Mouse (Mus musculus): ENCODE data around the gene Nacc2. TPM values are rescaled to one million over a fixed set of nuclear protein-coding genes. Genes with fewer than 3 reads are reported as not detected.

The Nacc2 gene
- total and polyA plus RNA-seq, 2 experiments from 2014 or later = 29.9 to 61.4 TPM

DNA sequence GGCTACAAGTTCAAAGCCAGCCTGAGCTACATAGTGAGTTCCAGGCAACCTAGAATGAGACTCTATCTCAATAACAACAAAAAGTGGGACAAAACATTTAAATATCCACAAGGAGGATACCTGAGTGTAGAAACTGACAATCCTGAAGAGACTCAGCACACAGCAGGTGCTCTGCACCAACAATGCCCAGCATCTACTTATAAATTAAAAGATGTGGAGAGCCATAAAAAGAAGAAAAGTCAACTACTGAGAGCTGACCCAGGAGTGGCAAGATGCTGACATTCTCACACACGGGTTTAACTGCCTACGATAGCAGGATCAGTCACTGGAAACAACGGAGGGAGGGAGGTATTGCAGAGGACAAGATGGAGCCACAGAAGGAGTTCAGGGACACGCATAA lies 43.6 kb downstream of the Nacc2 start:
- 73% methylated on average over 4 of the region's 4 CpGs for WGBS

DNA sequence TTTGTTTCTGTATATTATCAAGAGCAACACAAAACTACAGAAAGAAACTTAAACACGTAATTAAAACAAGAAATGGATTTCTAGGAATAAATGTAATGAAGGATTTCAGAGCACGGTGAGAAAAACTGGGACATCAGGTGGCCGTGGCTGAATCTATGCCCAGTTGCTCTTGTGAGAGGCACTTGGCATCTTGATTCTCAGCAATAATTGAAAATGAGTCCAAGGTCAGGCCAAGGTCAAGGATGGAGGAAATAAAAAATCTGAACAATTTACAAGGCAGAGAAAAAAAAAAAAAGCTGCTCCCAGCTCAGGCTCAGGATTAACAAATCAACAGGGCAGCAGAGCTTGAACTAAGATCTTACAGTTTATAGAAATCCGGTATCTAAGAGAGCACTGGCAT lies 46.0 kb downstream of the Nacc2 start:
- Histone ChIP-seq H3K4me3 (ENCODE audit: low read length) (no peak overlapping the region), H3K36me3 (ENCODE audit: insufficient read depth, low read length) (no peaks in the 10 kb centered on the region), H3K4me1 (ENCODE audit: insufficient read depth, low read length) (no peaks in the 10 kb centered on the region), H3K27me3 (ENCODE audit: insufficient read depth, low read length) (no peaks in the 10 kb centered on the region), H3K27ac (no peak overlapping the region; the same call in 1 of the 2 replicates), H3K9ac (replicated peaks; ENCODE audit: low read length) (no peak overlapping the region), H3K4me2 (ENCODE audit: low read depth, low read length) (no peak overlapping the region), H3K9me3 (ENCODE audit: low read length) (no peaks in the 10 kb centered on the region)
- no peak for DNase-seq (ENCODE audit: low spot score)
- WGBS = 70% methylated on average over 4 of the region's 4 CpGs
- no peak for ATAC-seq
- no peak for TF ChIP-seq CTCF (IDR thresholded peaks at IDR 0.05; ENCODE audit: low read depth)

More for the DNA sequence above, 43.6 kb downstream of the Nacc2 start:
- Histone ChIP-seq H3K9me3 (ENCODE audit: low read length) (no peaks in the 10 kb centered on the region), H3K36me3 (ENCODE audit: insufficient read depth, low read length) (no peaks in the 10 kb centered on the region), H3K27me3 (ENCODE audit: insufficient read depth, low read length) (no peaks in the 10 kb centered on the region), H3K4me1 (ENCODE audit: insufficient read depth, low read length) (no peaks in the 10 kb centered on the region), H3K4me3 (ENCODE audit: low read length) (no peak overlapping the region), H3K9ac (replicated peaks; ENCODE audit: low read length) (no peak overlapping the region), H3K27ac (no peak overlapping the region), H3K4me2 (ENCODE audit: low read depth, low read length) (no peak overlapping the region)
- no peak for DNase-seq (ENCODE audit: low spot score)
- ATAC-seq = no peak
- no peak for TF ChIP-seq CTCF (IDR thresholded peaks at IDR 0.05; ENCODE audit: low read depth)

DNA sequence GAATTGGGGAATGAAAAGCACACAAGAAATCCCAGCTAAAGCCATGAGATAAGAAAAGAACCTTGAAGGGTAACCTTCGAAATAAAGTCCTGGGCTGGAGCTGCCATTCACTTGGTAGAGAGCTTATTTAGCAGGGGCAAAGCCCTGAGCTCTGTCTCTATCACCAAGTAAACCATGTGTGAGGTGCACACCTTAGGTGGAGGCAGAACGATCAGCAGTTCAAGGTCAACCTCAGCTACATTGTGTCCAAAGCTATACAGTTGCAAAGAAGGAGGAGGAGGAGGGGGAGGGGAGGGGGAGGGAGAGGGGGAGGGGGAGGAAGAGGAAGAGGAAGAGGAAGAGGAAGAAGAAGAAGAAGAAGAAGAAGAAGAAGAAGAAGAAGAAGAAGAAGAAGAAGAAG lies 46.9 kb downstream of the Nacc2 start:
- H3K27ac ChIP-seq = no peak overlapping the region
- H3K36me3 ChIP-seq (ENCODE audit: insufficient read depth, low read length) = no peaks in the 10 kb centered on the region
- no peaks in the 10 kb centered on the region for H3K4me1 ChIP-seq (ENCODE audit: insufficient read depth, low read length)
- no peak overlapping the region for H3K4me2 ChIP-seq (ENCODE audit: low read depth, low read length)
- no peak for TF ChIP-seq CTCF (IDR thresholded peaks at IDR 0.05; ENCODE audit: low read depth)
- no peak for ATAC-seq
- no peak overlapping the region for H3K4me3 ChIP-seq (ENCODE audit: low read length)
- no peak for DNase-seq (ENCODE audit: low spot score)
- no peaks in the 10 kb centered on the region for H3K9me3 ChIP-seq (ENCODE audit: low read length)
- H3K27me3 ChIP-seq (ENCODE audit: insufficient read depth, low read length) = no peaks in the 10 kb centered on the region
- no peak overlapping the region for H3K9ac ChIP-seq (replicated peaks; ENCODE audit: low read length)
- 83% methylated on average over 2 of the region's 2 CpGs for whole genome bisulfite sequencing

DNA sequence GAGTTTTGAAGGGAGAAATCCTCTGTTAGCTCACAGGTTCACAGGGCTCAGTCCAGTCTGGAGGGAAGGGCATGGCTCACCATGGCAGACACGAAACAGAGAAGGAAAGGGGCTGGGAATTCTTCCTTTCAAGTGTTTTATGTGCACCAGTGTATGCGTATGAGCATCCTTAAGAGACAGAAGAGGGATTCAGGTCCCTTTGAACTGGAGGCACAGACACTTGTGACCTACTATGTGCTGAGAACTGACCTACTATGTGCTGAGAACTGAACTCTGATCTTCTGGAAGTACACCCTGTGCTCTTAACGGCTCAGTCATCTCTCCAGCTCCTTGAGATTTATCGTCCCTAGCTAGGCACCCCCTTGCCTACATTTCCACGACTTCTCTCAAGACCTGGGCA lies 48.5 kb downstream of the Nacc2 start:
- no peaks in the 10 kb centered on the region for H3K27me3 ChIP-seq (ENCODE audit: insufficient read depth, low read length)
- H3K4me2 ChIP-seq (ENCODE audit: low read depth, low read length) = no peak overlapping the region
- no peaks in the 10 kb centered on the region for H3K36me3 ChIP-seq (ENCODE audit: insufficient read depth, low read length)
- no peaks in the 10 kb centered on the region for H3K9me3 ChIP-seq (ENCODE audit: low read length)
- no peak overlapping the region for H3K27ac ChIP-seq
- 83% methylated on average over 5 of the region's 5 CpGs for WGBS
- no peaks in the 10 kb centered on the region for H3K4me1 ChIP-seq (ENCODE audit: insufficient read depth, low read length)
- DNase-seq (ENCODE audit: low spot score) (no peak), ATAC-seq (no peak)
- H3K9ac ChIP-seq (replicated peaks; ENCODE audit: low read length) = no peak overlapping the region
- no peak overlapping the region for H3K4me3 ChIP-seq (ENCODE audit: low read length)
- no peak for TF ChIP-seq CTCF (IDR thresholded peaks at IDR 0.05; ENCODE audit: low read depth)

DNA sequence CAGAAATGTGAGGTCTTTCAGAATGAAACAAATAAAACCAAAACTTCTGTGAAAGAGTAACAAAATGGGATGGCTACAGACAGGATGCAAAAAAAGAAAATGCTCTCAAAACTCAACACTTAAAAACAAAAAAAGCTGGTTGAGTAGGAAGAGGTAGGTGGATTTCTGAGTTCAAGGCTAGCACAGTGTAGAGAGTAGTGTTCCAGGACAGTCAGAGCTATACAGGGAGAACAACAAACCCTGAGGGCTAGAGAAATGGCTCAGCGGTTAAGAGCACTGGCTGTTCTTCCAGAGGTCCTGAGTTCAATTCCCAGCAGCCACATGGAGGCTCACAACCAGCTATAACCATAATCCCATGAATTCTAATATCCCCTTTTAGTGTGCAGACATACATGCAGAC lies 54.4 kb downstream of the Nacc2 start:
- WGBS = 92% methylated on average over 1 of the region's 1 CpGs
- TF ChIP-seq CTCF (IDR thresholded peaks at IDR 0.05; ENCODE audit: low read depth) = no peak
- H3K4me3 ChIP-seq (ENCODE audit: low read length) = no peak overlapping the region
- H3K4me1 ChIP-seq (ENCODE audit: insufficient read depth, low read length) = no peaks in the 10 kb centered on the region
- H3K27ac ChIP-seq = no peak overlapping the region
- H3K36me3 ChIP-seq (ENCODE audit: insufficient read depth, low read length) = no peaks in the 10 kb centered on the region
- H3K27me3 ChIP-seq (ENCODE audit: insufficient read depth, low read length) = no peaks in the 10 kb centered on the region
- ATAC-seq (no peak), DNase-seq (ENCODE audit: low spot score) (no peak)
- H3K9me3 ChIP-seq (ENCODE audit: low read length) = no peaks in the 10 kb centered on the region
- no peak overlapping the region for H3K9ac ChIP-seq (replicated peaks; ENCODE audit: low read length)
- no peak overlapping the region for H3K4me2 ChIP-seq (ENCODE audit: low read depth, low read length)

DNA sequence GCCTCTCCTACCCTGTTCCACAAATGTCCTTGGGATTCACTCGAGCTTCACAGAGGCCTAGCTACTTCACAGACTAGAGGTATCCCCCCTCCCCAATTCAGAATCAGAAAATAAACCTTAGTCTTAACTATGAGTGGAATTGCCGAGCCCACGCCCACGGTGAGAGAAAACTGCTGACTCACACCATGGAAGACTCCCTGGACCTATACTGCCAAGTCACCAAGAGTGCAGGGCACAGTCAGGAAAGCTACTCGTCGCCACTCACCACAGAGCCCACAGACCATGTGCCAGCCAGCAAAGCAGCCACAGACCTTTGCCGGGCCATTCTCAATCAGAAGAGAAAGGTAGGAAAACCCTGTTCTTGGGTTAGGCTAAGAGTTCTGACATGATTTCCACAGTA lies 54.8 kb downstream of the Nacc2 start:
- no peaks in the 10 kb centered on the region for H3K4me1 ChIP-seq (ENCODE audit: insufficient read depth, low read length)
- H3K27ac ChIP-seq = no peak overlapping the region
- ATAC-seq = no peak
- H3K4me3 ChIP-seq (ENCODE audit: low read length) = no peak overlapping the region
- H3K4me2 ChIP-seq (ENCODE audit: low read depth, low read length) = no peak overlapping the region
- no peaks in the 10 kb centered on the region for H3K36me3 ChIP-seq (ENCODE audit: insufficient read depth, low read length)
- 79% methylated on average over 7 of the region's 7 CpGs for WGBS
- no peaks in the 10 kb centered on the region for H3K9me3 ChIP-seq (ENCODE audit: low read length)
- no peak for TF ChIP-seq CTCF (IDR thresholded peaks at IDR 0.05; ENCODE audit: low read depth)
- H3K9ac ChIP-seq (replicated peaks; ENCODE audit: low read length) = no peak overlapping the region
- H3K27me3 ChIP-seq (ENCODE audit: insufficient read depth, low read length) = no peaks in the 10 kb centered on the region
- DNase-seq (ENCODE audit: low spot score) = no peak

DNA sequence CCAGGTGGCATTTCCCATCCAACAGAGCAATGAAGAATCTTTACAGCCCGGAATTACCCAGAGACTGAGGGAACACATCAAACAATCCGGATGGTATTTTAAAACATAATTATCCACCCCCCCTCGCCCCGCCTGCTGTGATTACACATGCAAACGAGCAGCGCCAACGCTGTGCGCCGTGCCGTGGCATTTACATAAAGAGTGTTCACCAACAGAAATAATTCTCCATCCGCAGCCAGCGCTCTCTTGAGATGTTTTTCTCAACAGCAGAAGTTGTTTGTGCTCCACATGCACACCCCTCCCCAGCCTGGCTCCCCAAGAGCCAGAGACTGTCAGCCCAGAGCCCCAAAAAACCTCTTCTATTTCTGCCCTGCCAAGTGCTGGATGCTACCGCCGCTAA lies 56.5 kb downstream of the Nacc2 start:
- Histone ChIP-seq H3K4me1 (ENCODE audit: insufficient read depth, low read length) (no peaks in the 10 kb centered on the region), H3K9me3 (ENCODE audit: low read length) (no peaks in the 10 kb centered on the region), H3K4me3 (ENCODE audit: low read length) (no peak overlapping the region), H3K4me2 (ENCODE audit: low read depth, low read length) (no peak overlapping the region), H3K36me3 (ENCODE audit: insufficient read depth, low read length) (no peaks in the 10 kb centered on the region), H3K27ac (no peak overlapping the region; the same call in 1 of the 2 replicates), H3K27me3 (ENCODE audit: insufficient read depth, low read length) (no peaks in the 10 kb centered on the region), H3K9ac (replicated peaks; ENCODE audit: low read length) (no peak overlapping the region)
- no peak for TF ChIP-seq CTCF (IDR thresholded peaks at IDR 0.05; ENCODE audit: low read depth)
- no peak for ATAC-seq
- DNase-seq (ENCODE audit: low spot score) = peak; percentile 40
- WGBS = 57% methylated on average over 14 of the region's 14 CpGs
